Mouse (Mus musculus) forebrain, embryonic 10.5 days (tissue): ENCODE results near the gene Zfp804a. TPM values are rescaled to one million over a fixed set of nuclear protein-coding genes. Genes with fewer than 3 reads are reported as not detected.

Experiments used
- DNase-seq: peaks from one replicate; pipeline ENCODE4 v3.0.0-alpha.2; 2017; ENCODE audit warnings: low spot score; ENCODE audit errors: extremely low spot score
- H3K27ac ChIP-seq: fragments of 300-500 bp; sonication (generic); 2 replicates; pipeline ENCODE4 v1.5.1; 2016; ENCODE audit warnings: mild to moderate bottlenecking
- H3K27me3 ChIP-seq: fragments of 300-500 bp; sonication (generic); 2 replicates; pipeline ENCODE4 v1.6.1; 2016; ENCODE audit warnings: mild to moderate bottlenecking; ENCODE audit not compliant: poor library complexity, severe bottlenecking
- H3K36me3 ChIP-seq: fragments of 300-500 bp; sonication (generic); replicated peaks from 2 replicates; pipeline ENCODE4 v1.6.1; 2016; ENCODE audit warnings: mild to moderate bottlenecking, moderate library complexity
- H3K4me1 ChIP-seq: fragments of 300-500 bp; sonication (generic); 2 replicates; pipeline ENCODE4 v1.6.1; 2016
- H3K4me3 ChIP-seq: fragments of 300-500 bp; sonication (generic); 2 replicates; pipeline ENCODE4 v1.5.1; 2016; ENCODE audit warnings: mild to moderate bottlenecking, moderate library complexity
- H3K9me3 ChIP-seq: fragments of 300-500 bp; sonication (generic); 2 replicates; pipeline ENCODE4 v1.6.1; 2016; ENCODE audit warnings: mild to moderate bottlenecking, moderate library complexity
- WGBS: fragments of 180-500 bp; shearing (Covaris S2); methylation state at CpG from one replicate; pipeline ENCODE4 v1.1.7; 2016; 5-methylcytosine and 5-hydroxymethylcytosine counted together
- polyA plus RNA-seq: library from polyadenylated mRNA; unstranded; fragments of >200 nt; fragmentation: Nextera tagmentation; extraction: Ambion mirVana; gene quantifications from 2 replicates; pipeline ENCODE4 v1.2.1, GENCODE M21; 2016

Zfp804a gene
- polyA plus RNA-seq, 1 experiment from 2014 or later, result 0.09 TPM

- Histone ChIP-seq H3K36me3 (no peaks in the 10 kb centered on the region), H3K4me3 (no peak overlapping the region), H3K4me1 (no peaks in the 10 kb centered on the region), H3K27ac (no peak overlapping the region), H3K27me3 (no peaks in the 10 kb centered on the region), H3K9me3 (no peaks in the 10 kb centered on the region)
- no peak for DNase-seq
- 81% methylated on average over 2 of the region's 2 CpGs for WGBS
Observed at GRCm38 (mm10) chr2:82119577-82119976, 66.6 kb downstream of the Zfp804a start.

GRCm38 (mm10) chr2:82178693-82179092, 125.7 kb downstream of the Zfp804a start:
- no peak overlapping the region for H3K4me3 ChIP-seq
- H3K27me3 ChIP-seq, result no peaks in the 10 kb centered on the region
- WGBS, result 91% methylated on average over 2 of the region's 2 CpGs
- no peak for DNase-seq
- no peaks in the 10 kb centered on the region for H3K4me1 ChIP-seq
- no peaks in the 10 kb centered on the region for H3K36me3 ChIP-seq
- no peak overlapping the region for H3K27ac ChIP-seq
- no peaks in the 10 kb centered on the region for H3K9me3 ChIP-seq

GRCm38 (mm10) chr2:82181010-82181409, 128.0 kb downstream of the Zfp804a start:
- H3K4me1 ChIP-seq, result no peaks in the 10 kb centered on the region
- 92% methylated on average over 1 of the region's 1 CpGs for WGBS
- H3K27me3 ChIP-seq, result no peaks in the 10 kb centered on the region
- H3K9me3 ChIP-seq, result no peaks in the 10 kb centered on the region
- no peak overlapping the region for H3K27ac ChIP-seq
- DNase-seq, result no peak
- H3K4me3 ChIP-seq, result no peak overlapping the region
- H3K36me3 ChIP-seq, result no peaks in the 10 kb centered on the region

DNA sequence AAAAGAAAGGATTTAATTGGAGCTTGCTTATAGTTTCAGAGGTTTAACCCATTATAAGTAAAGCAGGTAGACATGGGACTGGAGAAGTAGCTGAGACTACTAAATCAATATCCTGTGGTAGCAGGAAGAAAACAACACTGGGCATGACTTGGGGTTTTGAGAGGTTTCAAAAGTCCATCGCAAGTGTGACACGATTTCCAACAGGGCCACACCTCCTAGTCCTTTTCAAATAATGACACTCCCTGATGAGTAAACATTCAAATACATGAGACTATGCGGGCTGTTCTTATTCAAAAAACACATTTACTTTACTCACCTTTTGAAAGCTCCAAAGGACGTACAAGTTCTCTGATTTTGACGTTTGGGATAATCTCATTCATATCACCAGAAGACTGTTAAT, 146.9 kb downstream of the Zfp804a start:
- WGBS, result 93% methylated on average over 5 of the region's 5 CpGs
- no peaks in the 10 kb centered on the region for H3K36me3 ChIP-seq
- no peak overlapping the region for H3K4me3 ChIP-seq

GRCm38 (mm10) chr2:82200616-82201015, 147.6 kb downstream of the Zfp804a start:
- Histone ChIP-seq H3K27ac (no peak overlapping the region), H3K27me3 (no peaks in the 10 kb centered on the region), H3K36me3 (no peaks in the 10 kb centered on the region), H3K4me3 (no peak overlapping the region), H3K4me1 (no peaks in the 10 kb centered on the region), H3K9me3 (peaks cover 3% of the 10 kb centered on the region; the same call in 1 of the 2 replicates)
- no peak for DNase-seq
- 80% methylated on average over 5 of the region's 5 CpGs for WGBS

More for the DNA sequence above, 146.9 kb downstream of the Zfp804a start:
- no peaks in the 10 kb centered on the region for H3K4me1 ChIP-seq
- no peaks in the 10 kb centered on the region for H3K27me3 ChIP-seq
- peaks cover 3% of the 10 kb centered on the region; the same call in 1 of the 2 replicates for H3K9me3 ChIP-seq
- DNase-seq, result no peak
- H3K27ac ChIP-seq, result no peak overlapping the region

DNA sequence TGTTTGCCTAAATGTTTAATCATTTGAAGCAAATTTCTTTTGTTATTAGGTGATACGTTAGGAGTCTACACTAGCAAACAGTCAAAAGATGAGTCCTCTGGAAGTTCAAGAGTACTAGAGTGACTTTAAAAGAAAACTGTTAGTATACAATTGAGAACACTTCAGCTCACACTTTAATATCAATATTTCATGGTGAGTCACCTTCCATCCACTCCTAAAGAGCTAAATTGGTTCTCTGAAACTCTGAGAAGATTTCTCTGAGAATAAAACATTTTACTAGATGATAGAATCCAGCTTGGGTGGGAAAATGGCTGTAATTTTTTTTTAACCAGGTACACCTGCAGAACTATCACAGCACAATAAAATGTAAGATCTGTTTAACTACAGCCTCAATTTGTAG, 157.6 kb downstream of the Zfp804a start:
- no peak overlapping the region for H3K4me3 ChIP-seq
- no peak overlapping the region for H3K27ac ChIP-seq
- peaks cover 4% of the 10 kb centered on the region; the same call in 1 of the 2 replicates for H3K9me3 ChIP-seq
- H3K36me3 ChIP-seq, result no peaks in the 10 kb centered on the region
- 79% methylated on average over 1 of the region's 1 CpGs for WGBS
- H3K4me1 ChIP-seq, result peaks cover 8% of the 10 kb centered on the region
- H3K27me3 ChIP-seq, result no peaks in the 10 kb centered on the region
- no peak for DNase-seq

- WGBS, result 38% methylated on average over 1 of the region's 1 CpGs
- peak; percentile 21 for DNase-seq
- Histone ChIP-seq H3K4me3 (no peak overlapping the region), H3K4me1 (peaks cover 8% of the 10 kb centered on the region), H3K9me3 (peaks cover 6% of the 10 kb centered on the region; the same call in 1 of the 2 replicates), H3K27me3 (no peaks in the 10 kb centered on the region), H3K27ac (no peak overlapping the region), H3K36me3 (no peaks in the 10 kb centered on the region)
Observed at GRCm38 (mm10) chr2:82211972-82212371, 158.9 kb downstream of the Zfp804a start.

- Histone ChIP-seq H3K9me3 (peaks cover 6% of the 10 kb centered on the region; the same call in 1 of the 2 replicates), H3K4me3 (no peak overlapping the region), H3K4me1 (no peaks in the 10 kb centered on the region), H3K27me3 (no peaks in the 10 kb centered on the region), H3K27ac (no peak overlapping the region), H3K36me3 (no peaks in the 10 kb centered on the region)
- WGBS, result 86% methylated on average over 2 of the region's 2 CpGs
- DNase-seq, result no peak
Observed at GRCm38 (mm10) chr2:82217873-82218272, 164.9 kb downstream of the Zfp804a start.

- no peak for DNase-seq
- Histone ChIP-seq H3K36me3 (no peaks in the 10 kb centered on the region), H3K27ac (no peak overlapping the region), H3K9me3 (no peaks in the 10 kb centered on the region), H3K4me1 (peaks cover 13% of the 10 kb centered on the region), H3K27me3 (no peaks in the 10 kb centered on the region), H3K4me3 (no peak overlapping the region)
Observed at GRCm38 (mm10) chr2:82246020-82246419, 193.0 kb downstream of the Zfp804a start.

DNA sequence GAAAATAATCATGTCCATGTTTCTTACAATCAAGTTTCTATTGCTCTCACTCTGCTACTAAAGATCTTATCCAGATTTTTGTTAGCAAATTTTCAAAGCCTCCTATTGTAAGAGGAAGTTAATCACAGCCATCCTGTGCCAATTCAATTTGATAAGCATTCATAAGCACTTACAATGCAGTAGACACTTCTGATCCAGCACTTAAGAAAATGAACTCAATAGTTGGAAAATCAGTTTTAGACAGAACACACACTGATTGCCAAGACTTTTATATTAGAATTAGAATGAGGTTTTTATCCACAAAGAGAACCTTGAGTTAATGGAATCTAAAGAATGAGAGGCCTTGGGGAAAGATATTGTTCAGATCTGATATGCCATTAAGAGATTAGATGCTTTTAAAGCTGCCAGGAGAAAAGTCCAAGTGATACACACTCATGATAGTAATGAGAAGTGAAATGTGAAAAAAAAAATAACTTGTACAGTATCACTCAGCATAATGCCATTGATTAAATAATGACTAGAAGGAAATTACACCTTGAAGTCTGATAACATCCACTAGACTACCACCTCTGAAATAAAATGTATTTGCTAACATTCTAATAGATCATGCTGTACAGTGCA, 194.0 kb downstream of the Zfp804a start:
- Histone ChIP-seq H3K36me3 (no peaks in the 10 kb centered on the region), H3K9me3 (no peaks in the 10 kb centered on the region), H3K27me3 (no peaks in the 10 kb centered on the region), H3K4me3 (no peak overlapping the region), H3K4me1 (peaks cover 13% of the 10 kb centered on the region), H3K27ac (no peak overlapping the region)
- DNase-seq, result no peak

DNA sequence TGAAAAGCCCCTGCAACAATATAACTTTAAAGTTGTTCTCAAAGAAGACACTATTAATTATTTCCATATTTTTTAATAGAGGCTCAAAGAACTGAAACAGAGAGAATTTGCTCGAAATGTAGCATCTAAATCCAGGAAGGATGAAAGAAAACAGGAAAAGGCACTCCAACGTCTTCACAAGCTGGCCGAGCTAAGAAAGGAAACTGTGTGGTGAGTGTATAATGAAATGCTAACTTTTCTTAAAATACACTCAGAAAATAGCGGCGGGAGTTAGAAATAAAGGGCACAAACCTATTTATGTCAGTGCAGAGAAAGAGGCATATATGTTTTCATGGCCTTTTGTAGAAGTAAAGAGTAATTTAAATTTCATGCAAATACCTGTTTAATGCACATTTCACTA, 200.4 kb downstream of the Zfp804a start:
- 81% methylated on average over 5 of the region's 5 CpGs for WGBS
- H3K27ac ChIP-seq, result no peak overlapping the region
- no peak for DNase-seq

DNA sequence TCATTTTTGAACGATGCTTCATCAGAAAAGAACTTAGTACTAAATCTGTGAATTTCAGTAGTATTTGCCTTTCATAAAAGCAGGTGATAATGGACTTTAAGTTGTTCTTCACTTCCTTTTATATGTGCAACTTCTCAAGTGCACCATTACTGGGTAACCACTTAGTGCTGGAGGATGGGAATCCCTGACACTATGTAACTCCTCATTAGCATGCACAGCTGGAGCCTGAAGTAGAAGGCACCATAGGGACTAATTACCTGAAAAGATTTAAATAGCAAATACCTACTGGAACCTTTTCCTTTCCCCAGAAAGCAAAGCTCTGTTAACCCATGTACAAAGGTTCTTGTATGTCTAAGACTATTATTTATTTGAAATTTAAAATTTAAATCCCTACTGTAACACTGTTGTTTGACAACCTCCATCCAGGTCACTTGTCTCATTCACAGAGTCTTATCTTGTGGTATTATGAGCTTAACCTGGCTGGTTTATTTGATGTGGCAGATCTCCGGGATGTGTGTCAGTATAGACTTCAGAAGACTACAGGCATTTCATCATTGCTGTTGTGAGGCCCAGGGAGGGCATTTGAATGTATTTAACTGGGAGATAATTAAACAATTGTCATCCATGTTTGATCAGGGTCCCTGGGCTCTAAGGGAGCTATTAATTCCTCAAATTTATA, 229.7 kb downstream of the Zfp804a start:
- no peak overlapping the region for H3K4me3 ChIP-seq
- H3K27ac ChIP-seq, result no peak overlapping the region
- WGBS, result 86% methylated on average over 2 of the region's 2 CpGs
- no peaks in the 10 kb centered on the region for H3K36me3 ChIP-seq
- no peaks in the 10 kb centered on the region for H3K9me3 ChIP-seq
- H3K4me1 ChIP-seq, result no peaks in the 10 kb centered on the region
- no peak for DNase-seq
- H3K27me3 ChIP-seq, result no peaks in the 10 kb centered on the region

More for the DNA sequence above, 200.4 kb downstream of the Zfp804a start:
- H3K27me3 ChIP-seq, result no peaks in the 10 kb centered on the region
- H3K9me3 ChIP-seq, result no peaks in the 10 kb centered on the region
- H3K4me1 ChIP-seq, result no peaks in the 10 kb centered on the region
- no peak overlapping the region for H3K4me3 ChIP-seq
- H3K36me3 ChIP-seq, result no peaks in the 10 kb centered on the region

DNA sequence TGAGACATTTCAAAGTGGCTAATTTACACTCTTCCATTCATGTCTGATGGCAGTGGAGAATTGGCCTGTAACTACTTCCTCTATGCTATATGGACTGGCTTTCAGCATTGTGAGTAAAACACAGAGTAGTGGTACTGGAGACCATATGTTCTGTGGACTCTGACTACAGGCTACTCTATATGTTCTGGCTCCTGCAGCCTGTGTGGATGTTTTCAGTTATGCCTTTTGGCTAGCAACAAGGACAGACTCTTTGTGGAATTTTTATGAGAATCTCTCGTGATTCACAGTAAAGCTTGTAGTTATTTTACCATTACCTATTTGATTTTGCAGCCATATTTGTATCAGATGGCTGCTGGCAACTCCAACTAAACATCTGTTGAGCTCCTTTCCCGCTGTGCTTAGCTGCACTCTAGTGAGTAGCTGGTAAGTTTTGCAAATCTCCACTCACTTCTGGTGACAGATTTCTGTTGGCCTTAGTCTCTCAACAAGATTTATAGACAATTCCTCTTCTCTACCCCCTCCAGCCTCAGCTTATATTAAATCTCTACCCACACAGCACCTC, 242.0 kb downstream of the Zfp804a start:
- Histone ChIP-seq H3K4me1 (no peaks in the 10 kb centered on the region), H3K27me3 (no peaks in the 10 kb centered on the region), H3K36me3 (no peaks in the 10 kb centered on the region), H3K27ac (no peak overlapping the region), H3K9me3 (no peaks in the 10 kb centered on the region), H3K4me3 (no peak overlapping the region)
- whole genome bisulfite sequencing, result 88% methylated on average over 2 of the region's 2 CpGs
- no peak for DNase-seq
